Mouse (Mus musculus) stomach, postnatal 0 days (tissue): ENCODE results near the gene Urad.

Experiments
- CTCF ChIP-seq: IDR thresholded peaks from 2 replicates; pipeline ENCODE4 v1.5.1; 2016; ENCODE audit warnings: antibody characterized with exemption, low read depth, mild to moderate bottlenecking, moderate library complexity
- EP300 ChIP-seq: optimal IDR thresholded peaks from 2 replicates; pipeline ENCODE3; 2016; ENCODE audit warnings: antibody characterized with exemption

- TF ChIP-seq EP300, result no peak
- no peak for TF ChIP-seq CTCF
Measured at GRCm38 (mm10) chr5:147306638-147307397, 15.4 kb downstream of the Urad start, which contains the start of gene Cdx2.
